Mouse (Mus musculus) heart, embryonic 11.5 days (tissue): ENCODE measurements around the gene Angptl6. TPM values are rescaled to one million over a fixed set of nuclear protein-coding genes. Genes with fewer than 3 reads are reported as not detected.

Experiments
- ATAC-seq: fragments of 200-750 bp; cut with Nextera tagmentation; replicated peaks from 2 replicates; pipeline ENCODE4 v1.8.0; 2017; ENCODE audit warnings: moderate library complexity; ENCODE audit not compliant: insufficient number of reproducible peaks, low FRiP score, low TSS enrichment
- H3K27ac ChIP-seq: fragments of 300-500 bp; sonication (generic); 2 replicates; pipeline ENCODE4 v1.5.1; 2014; ENCODE audit warnings: mild to moderate bottlenecking, low read depth, low read length
- H3K27me3 ChIP-seq: fragments of 300-500 bp; sonication (generic); 2 replicates; pipeline ENCODE4 v1.6.1; 2014; ENCODE audit warnings: mild to moderate bottlenecking, low read length, mixed read lengths; ENCODE audit not compliant: control insufficient read depth, insufficient read depth
- H3K36me3 ChIP-seq: fragments of 300-500 bp; sonication (generic); 2 replicates; pipeline ENCODE4 v1.6.1; 2014; ENCODE audit warnings: mild to moderate bottlenecking, low read length, moderate library complexity, mixed read lengths; ENCODE audit not compliant: control insufficient read depth, insufficient read depth
- H3K4me1 ChIP-seq: fragments of 300-500 bp; sonication (generic); 2 replicates; pipeline ENCODE4 v1.6.1; 2014; ENCODE audit warnings: low read length; ENCODE audit not compliant: control insufficient read depth, insufficient read depth
- H3K4me2 ChIP-seq: fragments of 300-500 bp; sonication (generic); 2 replicates; pipeline ENCODE4 v1.6.1; 2014; ENCODE audit warnings: mild to moderate bottlenecking, moderate library complexity
- H3K4me3 ChIP-seq: fragments of 300-500 bp; sonication (generic); 2 replicates; pipeline ENCODE4 v1.5.1; 2014; ENCODE audit warnings: low read depth, low read length
- H3K9ac ChIP-seq: fragments of 300-500 bp; sonication (generic); 2 replicates; pipeline ENCODE4 v1.6.1; 2014; ENCODE audit warnings: mild to moderate bottlenecking, low read depth, low read length, moderate library complexity
- H3K9me3 ChIP-seq: fragments of 300-500 bp; sonication (generic); replicated peaks from 2 replicates; pipeline ENCODE4 v1.6.1; 2016; ENCODE audit warnings: low read length; ENCODE audit not compliant: control insufficient read depth
- WGBS: fragments of 180-500 bp; shearing (Covaris S2); extraction: QIAGEN DNeasy Blood & Tissue Kit; methylation state at CpG from one replicate; pipeline ENCODE4 v1.1.7; 2014; ENCODE audit not compliant: insufficient replicate concordance; 5-methylcytosine and 5-hydroxymethylcytosine counted together
- polyA plus RNA-seq: library from polyadenylated mRNA; unstranded; fragments of >200 nt; fragmentation: Nextera tagmentation; extraction: Ambion mirVana; gene quantifications from 2 replicates; pipeline ENCODE4 v1.2.1, GENCODE M21; 2014

Gene Angptl6
- polyA plus RNA-seq, 1 experiment from 2014 or later, result 2.9 TPM

- no peak overlapping the region for H3K4me3 ChIP-seq
- 68% methylated on average over 9 of the region's 9 CpGs for WGBS
- 0 out of 2 replicates have a peak overlapping the region, but pooled peaks have one; percentile 16 for H3K9ac ChIP-seq
- no peak for ATAC-seq
- H3K36me3 ChIP-seq, result no peaks in the 10 kb centered on the region
- H3K9me3 ChIP-seq, result no peaks in the 10 kb centered on the region
- H3K27ac ChIP-seq, result no peak overlapping the region
- peaks cover 2% of the 10 kb centered on the region; the same call in 1 of the 2 replicates for H3K27me3 ChIP-seq
- H3K4me1 ChIP-seq, result peaks cover 6% of the 10 kb centered on the region
- H3K4me2 ChIP-seq, result no peak overlapping the region
Measured at GRCm38 (mm10) chr9:20876318-20877117, 3.0 kb downstream of the Angptl6 start.

- ATAC-seq, result no peak
- no peaks in the 10 kb centered on the region for H3K9me3 ChIP-seq
- no peak overlapping the region for H3K27ac ChIP-seq
- H3K36me3 ChIP-seq, result no peaks in the 10 kb centered on the region
- H3K27me3 ChIP-seq, result peaks cover 12% of the 10 kb centered on the region
- 55% methylated on average over 23 of the region's 23 CpGs for WGBS
- no peak overlapping the region for H3K4me2 ChIP-seq
- H3K4me1 ChIP-seq, result peaks cover 6% of the 10 kb centered on the region
- no peak overlapping the region for H3K4me3 ChIP-seq
- no peak overlapping the region for H3K9ac ChIP-seq
Measured at GRCm38 (mm10) chr9:20875021-20875790, 4.3 kb downstream of the Angptl6 start.

- H3K4me2 ChIP-seq, result no peak overlapping the region
- H3K4me1 ChIP-seq, result peaks cover 2% of the 10 kb centered on the region; the same call in 1 of the 2 replicates
- no peaks in the 10 kb centered on the region for H3K9me3 ChIP-seq
- whole genome bisulfite sequencing, result 84% methylated on average over 12 of the region's 12 CpGs
- no peak for ATAC-seq
- H3K36me3 ChIP-seq, result no peaks in the 10 kb centered on the region
- no peak overlapping the region for H3K9ac ChIP-seq
- H3K27ac ChIP-seq, result no peak overlapping the region
- peaks cover 29% of the 10 kb centered on the region for H3K27me3 ChIP-seq
- no peak overlapping the region for H3K4me3 ChIP-seq
Measured at GRCm38 (mm10) chr9:20873521-20873920, 6.0 kb downstream of the Angptl6 start.

- Histone ChIP-seq H3K27me3 (peaks cover 33% of the 10 kb centered on the region), H3K4me3 (no peak overlapping the region), H3K9me3 (no peaks in the 10 kb centered on the region), H3K4me2 (no peak overlapping the region), H3K36me3 (no peaks in the 10 kb centered on the region), H3K9ac (no peak overlapping the region), H3K4me1 (peaks cover 2% of the 10 kb centered on the region; the same call in 1 of the 2 replicates), H3K27ac (no peak overlapping the region)
- 89% methylated on average over 9 of the region's 10 CpGs for WGBS
- ATAC-seq, result no peak
Measured at GRCm38 (mm10) chr9:20872991-20873390, 6.5 kb downstream of the Angptl6 start.

- Histone ChIP-seq H3K4me2 (no peak overlapping the region), H3K36me3 (no peaks in the 10 kb centered on the region), H3K9me3 (no peaks in the 10 kb centered on the region), H3K4me1 (no peaks in the 10 kb centered on the region), H3K9ac (no peak overlapping the region), H3K27me3 (peaks cover 44% of the 10 kb centered on the region), H3K4me3 (no peak overlapping the region), H3K27ac (no peak overlapping the region)
- 68% methylated on average over 12 of the region's 12 CpGs for WGBS
- no peak for ATAC-seq
Measured at GRCm38 (mm10) chr9:20870211-20871173, 9.0 kb downstream of the Angptl6 start.

GRCm38 (mm10) chr9:20869246-20869645 lies 10.3 kb downstream of the Angptl6 start:
- Histone ChIP-seq H3K4me1 (no peaks in the 10 kb centered on the region), H3K9ac (peak overlapping the region; percentile 29; the same call in 1 of the 2 replicates), H3K9me3 (no peaks in the 10 kb centered on the region), H3K36me3 (no peaks in the 10 kb centered on the region), H3K27ac (no peak overlapping the region), H3K4me3 (peak overlapping the region; percentile 39), H3K4me2 (peak overlapping the region; percentile 64), H3K27me3 (peaks cover 44% of the 10 kb centered on the region)
- 4% methylated on average over 19 of the region's 19 CpGs for WGBS
- ATAC-seq, result no peak

- Histone ChIP-seq H3K9me3 (no peaks in the 10 kb centered on the region), H3K4me2 (peak within 1 kb of the TSS; percentile 64), H3K27ac (no peak within 1 kb of the TSS), H3K4me1 (no peaks in the 10 kb centered on the region), H3K9ac (peak within 1 kb of the TSS; percentile 61), H3K27me3 (peaks cover 44% of the 10 kb centered on the region), H3K36me3 (no peaks in the 10 kb centered on the region), H3K4me3 (peak within 1 kb of the TSS; percentile 39)
- 0 out of 2 replicates have a peak, but pooled peaks have one; percentile 24 for ATAC-seq
- 8% methylated on average over 50 of the region's 53 CpGs for WGBS
Measured at GRCm38 (mm10) chr9:20868448-20869001, 11.0 kb downstream of the Angptl6 start, which contains the start of gene A230050P20Rik. Gene A230050P20Rik (plus strand): TSS chr9:20868642.
